Mouse (Mus musculus) spleen, adult 12 weeks (tissue): Measurements from ENCODE around the gene Igdcc3.
"Not testable (repeated sequence)": the region's sequence is repeated elsewhere in the genome, so short reads cannot be mapped to it uniquely, and the experiment has no call there.

Experiments used
- DNase-seq: peaks from one replicate; pipeline ENCODE4 v3.0.0; 2022; ENCODE audit warnings: low spot score

Gene Igdcc3

DNA sequence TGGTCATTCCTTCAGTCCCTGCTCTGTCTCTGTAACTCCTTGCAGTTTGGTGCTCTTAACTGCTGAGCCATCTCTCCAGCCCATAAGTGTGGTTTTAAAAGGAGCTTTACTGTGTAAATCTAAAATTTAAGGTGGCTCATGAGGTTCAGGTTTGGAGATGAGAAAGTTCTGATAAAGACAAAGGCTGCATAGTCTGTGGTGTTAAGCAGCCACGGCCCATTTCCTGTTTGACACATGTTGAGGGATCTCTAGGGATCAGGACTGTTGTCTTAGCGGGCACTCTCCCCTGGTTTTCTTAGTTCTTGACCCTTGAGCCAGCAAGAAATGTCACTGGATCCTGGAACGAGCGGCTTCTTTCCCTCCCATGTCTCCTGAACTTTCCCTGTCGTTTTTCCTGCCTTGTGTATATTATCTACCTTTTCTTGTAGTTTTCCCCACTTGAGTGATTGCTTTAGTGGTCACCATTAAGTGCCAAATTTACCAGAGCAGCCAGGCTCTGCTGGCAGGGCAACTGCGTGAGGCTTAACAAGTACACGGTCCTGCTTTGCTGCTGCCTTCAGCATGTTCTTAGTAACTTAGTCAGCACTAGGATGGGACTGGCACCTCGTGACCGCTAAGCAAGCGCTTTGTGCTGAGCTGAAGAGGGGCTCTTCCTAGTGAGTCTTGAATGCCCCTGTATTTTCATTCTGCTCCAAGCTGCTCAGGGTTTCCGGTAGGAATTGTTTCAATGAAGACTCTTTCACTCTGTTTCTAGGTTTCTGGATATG, 64.2 kb downstream of the Igdcc3 start:
- DNase-seq, result no peak

DNA sequence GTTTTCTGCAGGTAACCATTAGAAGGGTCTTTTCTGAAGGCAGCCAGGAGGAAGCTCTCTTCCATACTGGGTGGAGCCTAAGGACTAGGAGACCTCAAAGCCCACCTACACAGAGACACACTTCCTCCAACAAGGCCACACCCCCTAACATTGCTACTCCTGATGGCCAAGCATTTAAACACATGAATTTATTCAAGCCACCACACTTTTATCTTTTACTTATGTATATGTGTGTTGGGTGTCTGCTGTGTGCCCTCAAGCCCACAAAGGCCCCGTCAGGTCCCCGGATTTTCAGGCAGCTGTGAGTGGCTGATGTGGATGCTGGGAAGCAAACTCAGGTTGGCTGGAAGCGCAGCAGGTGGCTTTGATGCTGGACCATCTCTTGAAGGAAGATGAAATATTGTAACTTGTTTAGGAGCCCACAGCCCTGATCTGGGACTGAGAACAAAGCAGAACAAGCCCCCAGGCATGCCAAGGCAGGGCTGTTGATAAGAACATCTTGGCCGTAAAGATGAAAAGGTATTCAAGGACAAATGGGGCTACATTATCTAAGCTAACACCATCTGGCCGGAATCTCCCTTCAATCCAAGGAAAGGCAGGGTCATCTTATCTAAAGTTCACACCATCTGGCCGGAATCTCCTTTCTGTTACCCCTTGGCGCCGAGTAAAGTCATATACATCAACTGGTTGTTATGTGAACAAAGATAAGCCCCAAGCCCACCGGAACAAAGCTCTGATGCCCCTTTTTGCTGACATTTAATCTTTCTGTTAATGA, 66.2 kb downstream of the Igdcc3 start:
- not testable (repeated sequence) for DNase-seq

DNA sequence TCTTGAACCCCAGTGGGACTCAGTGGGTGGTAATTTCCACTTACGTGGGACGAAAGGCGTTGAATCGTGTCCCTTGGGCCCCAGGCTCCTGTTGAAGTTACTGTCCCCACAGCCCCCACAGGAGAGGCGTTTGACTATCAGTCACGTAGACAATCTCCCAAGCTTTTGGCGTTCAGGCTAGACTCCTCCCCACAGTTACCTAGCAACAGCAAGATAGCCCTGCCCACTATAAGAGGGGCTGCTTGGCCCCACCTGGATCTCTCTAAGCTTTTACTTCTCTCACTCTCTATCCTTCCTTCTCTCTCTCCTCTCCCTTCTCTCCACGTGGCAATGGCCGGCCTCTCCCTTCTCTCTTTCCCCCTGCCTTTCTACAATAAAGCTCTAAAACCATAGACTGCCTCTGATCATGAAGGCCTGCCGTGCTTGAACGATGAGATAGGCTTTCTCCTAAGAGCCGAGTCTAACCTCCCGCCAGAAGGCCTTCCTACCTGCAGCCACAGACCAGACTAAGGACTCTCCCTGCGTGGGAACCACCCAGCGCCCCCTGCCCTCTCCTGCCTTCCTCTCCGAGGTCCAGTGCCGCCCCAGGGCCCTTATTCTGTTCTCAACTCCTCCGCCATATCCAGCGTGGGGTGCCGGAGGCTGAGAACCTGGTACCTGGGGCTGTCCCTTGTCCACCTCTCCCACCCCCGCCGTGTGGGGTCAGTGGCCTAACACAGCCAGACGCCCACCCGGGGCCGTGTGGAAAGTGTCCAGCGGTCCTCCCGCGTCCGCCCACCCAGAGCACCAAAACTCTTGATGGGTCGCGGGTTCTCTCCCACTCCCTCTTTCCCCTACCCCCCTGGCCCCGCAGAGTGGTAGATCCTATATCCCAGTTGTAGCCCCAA, 67.5 kb downstream of the Igdcc3 start:
- DNase-seq, result no peak

DNA sequence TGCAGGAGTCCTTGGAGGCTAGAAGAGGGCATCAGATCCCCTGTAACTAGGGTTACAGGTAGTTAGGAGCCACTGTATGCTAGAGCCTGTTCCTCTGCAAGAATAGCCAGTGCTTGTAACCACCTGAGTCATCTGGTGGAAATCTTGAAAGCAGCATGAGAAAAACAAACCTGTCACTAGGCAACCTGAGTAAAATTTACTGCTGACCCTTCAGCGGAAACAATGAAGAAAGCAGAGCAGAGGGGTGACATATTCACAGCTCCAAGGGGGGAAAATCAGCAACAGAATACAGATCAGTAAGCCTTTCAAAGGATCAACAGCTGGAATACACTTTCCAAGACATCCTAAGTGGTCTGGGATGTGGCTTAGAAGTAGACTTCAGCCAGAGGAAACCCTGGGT, 70.6 kb downstream of the Igdcc3 start:
- DNase-seq, result no peak

DNA sequence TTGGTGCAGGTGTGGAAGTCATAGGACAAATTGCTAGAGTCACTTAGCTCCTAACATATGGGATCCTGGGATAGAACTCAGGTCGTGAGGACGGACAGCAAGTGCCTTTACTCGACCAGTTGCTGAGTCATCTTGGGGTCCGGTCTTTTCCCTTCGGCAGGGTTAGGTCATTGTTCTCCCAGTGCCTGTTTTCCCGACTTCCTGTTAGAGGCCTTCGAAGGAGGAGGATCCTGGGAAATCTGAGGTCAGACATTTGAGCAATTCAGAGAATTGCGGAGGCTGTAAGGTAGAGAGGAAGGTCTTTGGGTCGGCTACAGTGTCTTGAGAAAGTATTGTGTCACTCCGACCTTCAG, 73.4 kb downstream of the Igdcc3 start:
- no peak for DNase-seq

DNA sequence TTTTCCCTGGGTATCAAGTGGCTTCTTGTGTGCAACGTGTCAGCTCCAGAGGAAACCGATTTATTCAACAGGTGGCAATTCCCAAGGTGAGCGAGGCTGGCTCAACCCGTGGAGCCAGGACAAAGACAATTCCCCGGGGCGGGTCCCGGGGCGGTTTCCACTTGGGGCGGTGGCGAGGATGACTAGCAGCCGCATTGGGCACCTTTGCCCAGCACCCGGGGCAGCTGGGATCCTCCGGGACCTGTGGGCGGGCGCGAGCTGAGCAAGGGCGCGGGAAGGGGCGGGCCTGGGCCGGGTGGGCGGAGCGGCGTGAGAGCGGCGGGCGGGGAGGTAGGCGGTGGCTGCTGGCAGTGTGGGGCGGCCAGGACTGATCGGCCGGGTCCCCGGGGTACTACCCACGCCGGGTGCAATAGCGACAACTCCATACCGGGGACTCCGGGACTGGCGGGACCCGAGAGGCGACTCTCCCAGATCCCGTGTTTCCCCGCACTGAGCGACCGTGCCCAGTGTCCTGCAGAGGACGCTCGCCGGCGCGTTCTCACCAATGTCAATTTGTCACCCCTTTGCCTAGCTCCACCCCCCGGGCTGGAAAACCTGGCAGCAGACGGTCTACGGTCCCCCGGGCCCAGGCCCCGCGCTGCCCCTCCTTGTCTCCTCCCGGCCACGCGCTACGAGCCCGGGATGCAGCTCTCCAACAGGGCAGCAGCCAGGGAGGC, 73.9 kb downstream of the Igdcc3 start:
- peak; percentile 82 for DNase-seq

DNA sequence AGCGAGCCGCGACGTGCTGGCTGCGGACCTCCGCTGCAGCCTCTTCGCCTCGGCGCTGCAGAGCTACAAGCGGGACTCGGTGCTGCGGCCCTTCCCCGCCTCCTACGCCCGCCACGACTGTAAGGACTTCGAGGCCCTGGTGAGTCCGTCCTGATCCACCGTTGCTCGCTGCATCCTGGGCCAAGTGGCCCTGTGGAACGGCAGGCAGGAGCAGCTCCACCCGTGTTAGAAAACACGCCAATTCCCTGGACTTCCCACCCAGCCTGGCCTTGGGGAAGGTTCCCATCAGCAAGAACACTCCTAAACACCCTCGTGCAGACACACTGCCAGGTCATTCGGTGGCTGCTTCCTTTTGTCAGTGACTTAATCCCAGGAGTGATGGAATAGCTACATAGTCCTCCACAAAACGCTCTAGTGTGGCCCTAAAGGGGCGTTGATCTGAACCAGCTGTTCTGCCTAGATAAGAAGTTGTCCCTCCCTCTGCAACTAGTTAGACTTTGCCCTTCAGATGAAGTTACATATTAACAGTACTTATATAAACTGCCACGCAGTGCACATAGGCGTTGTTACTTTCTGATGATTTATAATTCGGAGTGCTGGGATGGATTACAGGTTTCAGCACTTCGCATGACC, 74.6 kb downstream of the Igdcc3 start:
- peak; percentile 65 for DNase-seq

DNA sequence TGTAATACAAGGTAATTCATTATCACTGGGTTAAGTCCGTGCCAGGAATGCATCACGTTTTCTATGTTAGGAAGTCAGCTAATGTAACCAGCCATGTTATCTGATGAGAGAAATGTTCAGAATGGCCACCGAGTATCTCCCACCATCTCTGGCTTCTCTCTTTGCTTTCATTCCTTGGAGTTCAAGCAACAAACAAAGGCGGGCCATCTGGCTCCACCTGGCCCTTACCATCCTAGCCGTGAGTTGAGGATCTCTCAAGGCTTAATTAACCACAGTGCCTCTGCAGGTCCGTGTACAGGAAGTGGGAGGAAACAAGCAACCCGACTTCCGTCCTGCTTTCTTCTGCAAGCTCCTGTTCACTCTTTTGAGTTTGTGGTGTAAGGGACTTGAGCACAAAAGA, 76.0 kb downstream of the Igdcc3 start:
- no peak for DNase-seq

DNA sequence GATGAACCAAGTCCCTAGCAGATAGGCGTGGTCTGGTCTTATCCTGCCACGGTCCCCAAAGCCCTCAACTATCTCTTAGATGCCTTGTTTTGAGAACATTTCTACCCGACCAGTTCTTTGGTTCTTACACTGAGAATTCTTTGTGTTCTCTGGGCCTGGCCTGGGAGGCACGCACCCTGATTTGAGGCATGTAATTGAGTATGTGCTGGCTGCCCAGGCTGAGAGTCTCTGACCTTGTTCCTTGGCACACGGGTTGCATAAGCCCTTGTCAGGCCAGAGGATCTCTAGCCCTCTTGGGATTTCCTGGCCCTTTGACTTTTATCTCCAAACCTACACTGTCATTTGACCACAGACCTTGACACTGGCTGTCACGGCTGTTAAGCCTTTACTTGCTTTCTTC, 76.7 kb downstream of the Igdcc3 start:
- no peak for DNase-seq

DNA sequence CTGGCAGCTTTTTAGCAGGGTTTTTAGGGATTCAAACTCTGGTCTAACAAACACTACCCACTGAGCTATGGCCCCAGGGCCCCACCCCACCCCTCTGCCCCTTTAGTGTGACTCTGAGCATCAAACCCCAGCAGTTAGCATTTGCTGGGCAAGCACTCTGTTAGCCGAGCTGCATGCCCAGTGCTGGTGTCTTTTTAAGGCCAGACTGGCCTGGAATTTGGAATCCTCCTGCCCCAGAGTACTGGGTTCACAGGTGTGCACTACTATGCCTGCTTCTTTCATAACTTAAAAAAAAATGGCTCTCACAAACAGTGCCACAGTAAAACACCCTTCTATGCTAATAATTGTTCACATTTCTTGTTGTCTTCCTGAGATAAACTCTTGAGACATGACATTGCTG, 77.9 kb downstream of the Igdcc3 start:
- DNase-seq, result no peak

DNA sequence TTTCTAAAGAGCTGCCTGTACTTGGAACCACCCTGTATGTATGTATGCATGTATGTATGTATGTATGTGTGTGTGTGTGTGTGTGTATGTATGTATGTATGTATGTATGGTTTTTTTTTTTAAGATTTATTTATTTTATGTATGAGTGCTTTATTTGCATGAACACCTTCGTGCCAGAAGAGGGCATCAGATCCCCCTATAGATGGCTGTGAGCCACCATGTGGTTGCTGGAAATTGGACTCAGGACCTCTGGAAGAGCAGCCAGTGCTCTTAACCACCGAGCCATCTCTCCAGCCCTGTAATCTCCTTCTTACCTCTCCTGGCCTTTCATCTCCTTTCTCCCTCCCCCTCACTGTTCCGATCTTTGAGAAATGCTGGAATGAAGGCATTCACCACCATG, 79.4 kb downstream of the Igdcc3 start:
- not testable (repeated sequence) for DNase-seq

DNA sequence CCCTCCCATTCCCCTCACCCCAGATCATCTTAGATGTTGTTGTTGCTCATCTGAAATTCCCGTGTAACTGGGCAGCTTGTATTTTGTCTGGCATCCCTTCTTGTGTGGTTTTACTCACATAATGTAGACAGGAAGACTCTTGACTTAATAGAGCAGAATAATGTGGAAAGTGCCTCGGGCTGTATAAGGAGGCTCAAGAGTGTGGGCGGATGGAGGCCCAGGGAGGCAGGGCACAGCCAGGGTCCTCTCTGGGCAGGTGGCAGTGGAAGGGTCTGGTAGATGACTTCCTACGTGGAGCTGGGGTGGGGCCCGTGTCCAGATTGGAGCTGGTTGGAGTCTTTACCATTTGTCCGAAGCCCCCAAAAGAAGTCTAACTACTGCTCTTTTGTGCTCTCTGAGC, 82.9 kb downstream of the Igdcc3 start:
- no peak for DNase-seq

DNA sequence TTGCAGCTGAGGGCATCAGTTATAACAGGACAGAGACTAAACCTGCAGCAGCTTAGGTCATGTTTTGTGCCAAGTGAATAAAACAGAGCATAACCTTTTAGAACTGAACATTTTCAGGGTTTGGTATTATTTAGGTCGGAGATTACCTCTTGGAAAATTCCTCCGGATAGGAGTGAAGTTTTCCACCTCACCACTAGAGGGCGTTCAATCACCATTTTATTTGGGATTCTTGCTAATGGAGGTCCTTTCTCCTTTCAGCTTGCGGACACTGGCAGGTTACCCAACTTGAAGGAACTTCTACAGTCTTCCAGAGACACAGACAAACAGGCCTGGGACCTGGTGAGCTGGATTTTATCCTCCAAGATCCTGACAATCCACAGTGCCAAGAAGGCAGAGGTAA, 84.8 kb downstream of the Igdcc3 start:
- DNase-seq, result no peak

DNA sequence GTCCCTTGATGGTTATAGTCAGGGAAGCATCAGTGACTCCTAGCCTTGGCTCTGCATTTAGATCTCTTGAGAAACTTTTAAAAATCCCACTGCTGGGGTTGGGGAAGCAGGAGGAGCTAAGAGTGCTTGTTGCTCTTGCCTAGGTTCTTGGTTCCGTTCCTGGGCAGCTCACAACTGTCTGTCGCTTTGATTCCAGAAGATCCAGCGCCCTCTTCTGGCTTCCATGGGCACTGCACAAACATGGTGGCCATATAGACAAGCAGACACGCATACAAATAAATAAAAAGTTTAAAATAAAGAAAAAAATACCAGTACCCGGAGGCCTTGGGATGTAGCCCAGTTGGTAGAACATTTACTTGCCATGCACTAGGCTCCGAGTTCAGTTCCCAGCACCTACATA, 89.3 kb downstream of the Igdcc3 start:
- no peak for DNase-seq

DNA sequence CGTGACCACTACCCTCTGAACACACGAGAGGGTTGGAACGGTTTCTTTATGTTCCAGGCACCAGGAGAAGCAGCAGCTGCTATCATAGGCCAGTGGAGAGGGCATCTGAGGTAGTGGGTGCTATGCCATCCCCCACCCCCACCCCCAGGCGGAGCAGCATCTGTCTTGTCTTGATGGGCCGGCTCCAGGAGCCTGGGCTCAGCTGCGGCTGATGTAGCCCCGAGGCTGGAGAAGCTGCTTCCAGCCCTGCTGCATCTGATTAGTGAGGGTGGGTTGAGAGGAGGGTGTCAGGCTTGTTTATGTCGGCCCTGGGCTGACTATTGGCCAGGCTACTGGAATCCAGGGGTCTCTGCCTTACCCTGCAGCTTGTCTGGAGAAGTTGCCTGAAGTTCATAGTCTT, 90.3 kb downstream of the Igdcc3 start:
- DNase-seq, result no peak

DNA sequence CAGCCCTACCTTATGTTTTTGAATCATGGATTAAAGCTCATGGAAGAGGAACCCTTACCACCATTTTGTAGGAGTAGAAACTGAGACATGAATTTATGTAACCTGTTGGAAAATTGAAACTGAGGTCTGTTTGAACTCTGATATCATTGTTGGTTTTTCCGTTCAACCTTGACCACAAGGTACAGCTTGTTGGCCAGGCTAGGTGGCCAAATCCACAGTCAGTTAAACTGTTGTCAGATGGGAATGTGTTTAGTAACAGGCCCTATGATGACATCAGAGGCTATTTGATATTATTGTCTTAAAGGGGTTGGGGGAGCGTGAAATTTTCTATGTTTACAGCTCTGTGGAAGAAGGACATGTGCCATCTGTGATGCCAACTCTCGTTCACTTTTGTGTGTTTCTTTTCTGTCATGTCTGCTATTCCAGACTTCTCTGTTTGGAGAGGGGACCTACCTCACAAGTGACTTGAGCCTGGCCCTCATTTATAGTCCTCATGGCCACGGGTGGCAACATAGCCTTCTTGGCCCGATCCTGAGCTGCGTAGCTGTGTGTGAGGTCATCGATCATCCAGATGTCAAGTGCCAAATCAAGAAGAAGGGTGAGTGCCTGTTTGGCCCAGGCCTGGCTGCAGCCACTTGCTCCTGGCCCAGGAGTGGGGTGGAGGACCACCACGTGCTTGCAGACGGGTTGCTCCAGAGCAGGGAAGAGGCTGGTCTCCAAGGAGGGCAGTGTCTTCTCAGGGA, 92.4 kb downstream of the Igdcc3 start:
- no peak for DNase-seq

DNA sequence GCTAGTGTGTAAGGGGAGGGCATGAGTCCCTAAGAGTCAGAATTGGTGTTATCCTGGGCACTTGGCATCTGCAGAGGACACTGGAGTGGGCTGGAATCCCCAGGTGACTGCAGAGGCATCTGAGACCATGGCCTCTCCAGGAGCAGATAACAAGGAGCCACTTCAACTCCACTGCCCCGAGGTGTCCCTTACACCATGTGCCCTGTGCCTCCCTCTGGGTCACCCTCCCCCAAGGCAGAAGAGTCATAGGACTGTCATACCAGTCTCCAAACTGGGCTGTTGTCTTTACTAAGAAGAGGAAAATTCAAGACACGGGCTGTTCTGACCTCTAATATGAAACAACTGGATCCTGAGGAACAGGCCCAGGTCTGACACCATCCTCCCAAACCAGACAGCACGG, 93.7 kb downstream of the Igdcc3 start:
- no peak for DNase-seq
